Mouse (Mus musculus) myocyte (in vitro differentiated cells): ENCODE data around the gene Samd1. TPM values are rescaled to one million over a fixed set of nuclear protein-coding genes. Genes with fewer than 3 reads are reported as not detected.

Experiments used
- H3K27me3 ChIP-seq: one replicate; pipeline ENCODE4 v1.6.1; 2011; ENCODE audit not compliant: control insufficient read depth, insufficient read depth, insufficient read length
- H3K36me3 ChIP-seq: one replicate; pipeline ENCODE4 v1.6.1; 2011; ENCODE audit not compliant: control insufficient read depth, insufficient read depth
- H3K4me2 ChIP-seq: one replicate; pipeline ENCODE4 v1.6.1; 2011; ENCODE audit warnings: low read depth, control low read depth
- H3K4me3 ChIP-seq: one replicate; pipeline ENCODE4 v1.5.1; 2011; ENCODE audit warnings: mild to moderate bottlenecking, control low read depth, moderate library complexity
- H3K79me2 ChIP-seq: one replicate; pipeline ENCODE4 v1.6.1; 2011; ENCODE audit not compliant: control insufficient read depth, insufficient read depth
- H3ac ChIP-seq: one replicate; pipeline ENCODE4 v1.6.1; 2011; ENCODE audit not compliant: control insufficient read depth, insufficient read length
- CEBPB ChIP-seq: IDR thresholded peaks from 2 replicates; pipeline ENCODE4 v1.6.1; 2011; ENCODE audit warnings: mild to moderate bottlenecking, moderate library complexity; ENCODE audit not compliant: poor library complexity, insufficient read depth, severe bottlenecking
- E2F4 ChIP-seq: IDR thresholded peaks from one replicate; pipeline ENCODE4 v1.6.1; 2011; ENCODE audit warnings: mild to moderate bottlenecking, control low read depth, moderate library complexity; ENCODE audit not compliant: insufficient read depth
- MAX ChIP-seq: IDR thresholded peaks from one replicate; pipeline ENCODE4 v1.6.1; 2011; ENCODE audit warnings: low read depth, mild to moderate bottlenecking, control low read depth
- MYOD1 ChIP-seq, 3 experiments: IDR thresholded peaks; one replicate each; pipeline ENCODE4 v1.6.1; 2011; ENCODE audit warnings: control low read depth in 2 of 3, low read depth in 2 of 3, mild to moderate bottlenecking in 2 of 3, moderate library complexity in 1 of 3; ENCODE audit not compliant: insufficient read length in 2 of 3, control insufficient read depth in 1 of 3
- MYOG ChIP-seq, 3 experiments: IDR thresholded peaks; one replicate each; pipeline ENCODE4 v1.6.1; 2011; ENCODE audit warnings: control low read depth in 2 of 3, low read depth in 2 of 3, mild to moderate bottlenecking in 2 of 3; ENCODE audit not compliant: insufficient read length in 2 of 3, control insufficient read depth in 1 of 3, insufficient read depth in 1 of 3
- POLR2A ChIP-seq: IDR thresholded peaks from one replicate; pipeline ENCODE4 v1.6.1; 2011; ENCODE audit warnings: low read depth, mild to moderate bottlenecking, control low read depth, moderate library complexity; ENCODE audit not compliant: insufficient read length
- POLR2AphosphoS2 ChIP-seq: IDR thresholded peaks from one replicate; pipeline ENCODE4 v1.6.1; 2011; ENCODE audit warnings: low read depth, control low read depth; ENCODE audit not compliant: insufficient read length
- REST ChIP-seq: IDR thresholded peaks from one replicate; pipeline ENCODE4 v1.6.1; 2011; ENCODE audit warnings: mild to moderate bottlenecking, control low read depth, moderate library complexity; ENCODE audit not compliant: insufficient read depth, insufficient read length
- SRF ChIP-seq: IDR thresholded peaks from one replicate; pipeline ENCODE4 v1.6.1; 2011; ENCODE audit warnings: low read depth; ENCODE audit not compliant: control insufficient read depth, insufficient read length
- TCF12 ChIP-seq: IDR thresholded peaks from one replicate; pipeline ENCODE4 v1.6.1; 2011; ENCODE audit warnings: mild to moderate bottlenecking, control low read depth; ENCODE audit not compliant: poor library complexity, insufficient read depth, severe bottlenecking
- TCF3 ChIP-seq: IDR thresholded peaks from one replicate; pipeline ENCODE4 v1.6.1; 2011; ENCODE audit warnings: low read depth, control low read depth; ENCODE audit not compliant: insufficient read length
- USF1 ChIP-seq: IDR thresholded peaks from one replicate; pipeline ENCODE4 v1.6.1; 2011; ENCODE audit warnings: low read depth, mild to moderate bottlenecking, control low read depth, moderate library complexity
- polyA plus RNA-seq: library from polyadenylated mRNA; unstranded; fragments of >200 nt; fragmentation: generic; extraction: Trizol; gene quantifications from one replicate; pipeline ENCODE4 v1.2.1, GENCODE M21; 2012; ENCODE audit warnings: missing spikeins

Samd1 gene
- polyA plus RNA-seq, 1 experiment, result 30.6 TPM

DNA sequence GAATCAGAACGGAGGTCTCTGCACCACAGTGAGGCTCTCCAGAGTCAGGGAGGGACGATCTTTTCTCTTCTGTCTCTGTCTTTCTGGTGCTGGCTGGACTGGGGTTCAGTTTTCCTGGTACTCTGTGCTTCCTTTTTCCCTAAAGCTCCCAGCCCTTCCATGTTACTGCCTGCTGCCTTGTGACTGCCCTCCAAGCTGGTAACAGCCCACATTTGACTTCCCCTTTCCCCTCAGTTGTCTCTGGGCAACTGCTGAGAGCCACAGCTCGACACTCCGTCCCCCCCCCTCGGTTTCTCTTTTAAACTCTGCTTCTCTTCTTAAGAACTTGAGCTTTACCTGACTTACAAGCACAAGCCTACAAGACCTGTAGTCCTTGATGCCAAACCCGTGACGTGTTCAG, 8.2 kb upstream of the Samd1 start:
- Histone ChIP-seq H3K36me3 (peaks cover 25% of the 10 kb centered on the region), H3K4me3 (no peak overlapping the region), H3ac (no peak overlapping the region), H3K27me3 (no peaks in the 10 kb centered on the region), H3K4me2 (no peak overlapping the region), H3K79me2 (no peaks in the 10 kb centered on the region)
- TF ChIP-seq MYOD1 (IDR thresholded peaks at IDR 0.05; ENCODE audit: control insufficient read depth in 1 of 3, insufficient read length in 2 of 3, low read depth in 2 of 3), result no peak
- no peak for TF ChIP-seq POLR2A
- TF ChIP-seq CEBPB, result no peak
- no peak for TF ChIP-seq E2F4
- no peak for TF ChIP-seq MAX
- TF ChIP-seq TCF12, result no peak
- no peak for TF ChIP-seq MYOG (IDR thresholded peaks at IDR 0.05; ENCODE audit: control insufficient read depth in 1 of 3, insufficient read depth in 1 of 3, insufficient read length in 2 of 3, low read depth in 2 of 3)
- TF ChIP-seq TCF3, result no peak
- no peak for TF ChIP-seq REST
- TF ChIP-seq POLR2AphosphoS2, result no peak
- TF ChIP-seq SRF, result no peak
- no peak for TF ChIP-seq USF1

DNA sequence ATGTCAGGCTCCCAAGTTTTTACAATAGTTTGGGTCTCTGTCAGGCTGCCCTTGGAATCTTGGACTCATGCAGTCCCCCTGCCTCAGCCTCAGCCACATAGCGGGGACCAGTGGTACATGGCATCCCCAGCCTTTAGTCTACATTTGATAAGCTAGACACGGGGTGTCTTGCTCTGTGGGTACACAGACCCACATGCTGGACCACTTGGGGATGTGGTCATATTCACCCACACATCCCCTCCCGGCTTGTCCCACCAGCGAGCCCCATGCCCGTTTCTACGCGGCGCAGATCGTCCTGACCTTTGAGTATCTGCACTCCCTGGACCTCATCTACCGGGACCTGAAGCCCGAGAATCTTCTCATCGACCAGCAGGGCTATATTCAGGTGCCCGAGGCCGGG, 7.3 kb upstream of the Samd1 start:
- TF ChIP-seq TCF3 (no peak), MYOG (IDR thresholded peaks at IDR 0.05; ENCODE audit: control insufficient read depth in 1 of 3, insufficient read depth in 1 of 3, insufficient read length in 2 of 3, low read depth in 2 of 3) (no peak)
- H3K4me3 ChIP-seq, result no peak overlapping the region
- H3K4me2 ChIP-seq, result no peak overlapping the region

DNA sequence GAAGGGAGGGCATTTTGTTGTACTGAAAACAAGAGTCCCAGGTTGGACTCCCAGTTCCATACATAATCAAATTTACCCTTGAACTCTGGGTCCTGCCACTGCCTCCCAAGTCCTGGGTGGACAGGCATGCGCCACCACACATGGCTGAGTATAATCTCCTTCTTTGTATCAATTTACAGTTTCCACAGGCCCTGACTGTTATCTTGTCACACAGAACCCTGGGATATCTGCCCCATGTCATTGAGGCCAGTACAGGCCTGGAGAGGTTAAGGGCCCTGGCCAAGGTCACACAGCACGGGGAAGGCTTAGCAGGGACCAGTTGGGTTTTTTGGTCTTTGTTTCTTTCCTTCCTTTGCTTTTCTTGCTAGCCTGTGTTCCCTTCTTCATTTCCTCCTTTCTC, 5.0 kb upstream of the Samd1 start:
- TF ChIP-seq MYOG (IDR thresholded peaks at IDR 0.05; ENCODE audit: control insufficient read depth in 1 of 3, insufficient read depth in 1 of 3, insufficient read length in 2 of 3, low read depth in 2 of 3) (no peak), TCF12 (no peak), MAX (no peak), POLR2A (no peak), TCF3 (no peak), CEBPB (no peak), SRF (no peak), POLR2AphosphoS2 (no peak), MYOD1 (IDR thresholded peaks at IDR 0.05; ENCODE audit: control insufficient read depth in 1 of 3, insufficient read length in 2 of 3, low read depth in 2 of 3) (no peak), REST (no peak), E2F4 (no peak), USF1 (no peak)
- no peaks in the 10 kb centered on the region for H3K79me2 ChIP-seq
- H3K4me2 ChIP-seq, result no peak overlapping the region
- no peaks in the 10 kb centered on the region for H3K27me3 ChIP-seq
- no peak overlapping the region for H3ac ChIP-seq
- H3K36me3 ChIP-seq, result peaks cover 25% of the 10 kb centered on the region
- H3K4me3 ChIP-seq, result no peak overlapping the region

More for the DNA sequence above, 7.3 kb upstream of the Samd1 start:
- H3K36me3 ChIP-seq, result peaks cover 25% of the 10 kb centered on the region
- H3K79me2 ChIP-seq, result no peaks in the 10 kb centered on the region
- no peaks in the 10 kb centered on the region for H3K27me3 ChIP-seq
- no peak overlapping the region for H3ac ChIP-seq

DNA sequence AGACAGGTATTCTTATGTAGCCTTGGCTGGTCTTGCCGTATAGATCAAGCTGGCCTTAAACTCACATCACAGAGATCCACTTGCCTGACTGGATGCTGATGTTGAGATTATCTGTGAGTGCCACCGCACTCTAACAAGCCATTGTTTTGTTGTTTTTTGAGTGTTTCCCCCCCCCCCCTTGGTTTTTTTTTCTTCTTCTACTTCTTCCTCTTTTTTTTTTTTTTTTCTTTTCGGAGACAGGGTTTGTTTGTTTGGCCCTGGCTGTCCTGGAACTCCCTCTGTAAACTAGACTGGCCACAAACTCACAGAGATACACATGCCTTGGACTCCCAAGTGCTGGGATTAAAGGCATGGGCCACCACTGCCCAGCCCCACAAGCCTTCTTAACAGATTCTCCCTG, 3.4 kb upstream of the Samd1 start:
- Histone ChIP-seq H3K4me3 (no peak overlapping the region), H3K36me3 (peaks cover 18% of the 10 kb centered on the region), H3ac (no peak overlapping the region), H3K79me2 (no peaks in the 10 kb centered on the region), H3K27me3 (no peaks in the 10 kb centered on the region), H3K4me2 (no peak overlapping the region)
- no peak for TF ChIP-seq REST
- TF ChIP-seq POLR2A, result no peak
- TF ChIP-seq E2F4, result no peak
- TF ChIP-seq TCF3, result no peak
- TF ChIP-seq CEBPB, result no peak
- no peak for TF ChIP-seq TCF12
- TF ChIP-seq MYOG (IDR thresholded peaks at IDR 0.05; ENCODE audit: control insufficient read depth in 1 of 3, insufficient read depth in 1 of 3, insufficient read length in 2 of 3, low read depth in 2 of 3), result no peak
- TF ChIP-seq USF1, result no peak
- no peak for TF ChIP-seq POLR2AphosphoS2
- TF ChIP-seq MYOD1 (IDR thresholded peaks at IDR 0.05; ENCODE audit: control insufficient read depth in 1 of 3, insufficient read length in 2 of 3, low read depth in 2 of 3), result no peak
- no peak for TF ChIP-seq SRF
- no peak for TF ChIP-seq MAX

DNA sequence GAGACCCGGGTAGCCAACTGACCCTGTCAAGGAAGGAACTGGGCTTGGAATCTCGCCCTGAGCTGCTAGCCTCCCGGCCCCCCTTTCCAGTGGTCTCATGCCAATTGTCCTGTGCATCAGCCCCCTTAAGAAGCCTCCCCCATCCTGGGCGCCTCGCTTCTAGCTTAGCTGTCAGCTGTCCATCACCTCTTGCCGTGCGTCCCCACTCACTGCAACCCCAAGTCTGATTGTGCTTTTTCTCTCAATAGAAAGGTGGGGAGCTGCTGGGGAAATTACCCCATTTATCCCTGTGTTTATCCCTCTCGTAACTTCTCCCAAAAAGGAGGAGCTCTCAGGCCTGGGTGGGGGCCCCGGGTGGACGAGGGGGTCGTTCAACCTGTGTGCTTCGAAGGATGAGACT, 1.5 kb upstream of the Samd1 start:
- H3K79me2 ChIP-seq, result no peaks in the 10 kb centered on the region
- peak overlapping the region; percentile 86 for H3ac ChIP-seq
- H3K27me3 ChIP-seq, result no peaks in the 10 kb centered on the region
- peak overlapping the region; percentile 75 for H3K4me2 ChIP-seq
- peak overlapping the region; percentile 26 for H3K4me3 ChIP-seq
- peaks cover 18% of the 10 kb centered on the region for H3K36me3 ChIP-seq
- TF ChIP-seq REST, result no peak
- TF ChIP-seq MAX, result no peak
- TF ChIP-seq USF1, result no peak
- no peak for TF ChIP-seq TCF12
- TF ChIP-seq TCF3, result no peak
- no peak for TF ChIP-seq MYOG (IDR thresholded peaks at IDR 0.05; ENCODE audit: control insufficient read depth in 1 of 3, insufficient read depth in 1 of 3, insufficient read length in 2 of 3, low read depth in 2 of 3)
- TF ChIP-seq E2F4, result no peak
- TF ChIP-seq POLR2AphosphoS2, result no peak
- TF ChIP-seq CEBPB, result no peak
- no peak for TF ChIP-seq SRF
